Mouse (Mus musculus) liver, embryonic 16.5 days (tissue): Measurements from ENCODE around the gene Best2. TPM values are rescaled to one million over a fixed set of nuclear protein-coding genes. Genes with fewer than 3 reads are reported as not detected.
A peak's percentile ranks its signal among the peaks of the same experiment; 100 is the strongest.

Experiments used
- ATAC-seq: fragments of 200-750 bp; cut with Nextera tagmentation; 2 replicates; pipeline ENCODE4 v1.8.0; 2017; ENCODE audit warnings: low read depth, mild to moderate bottlenecking, moderate number of reproducible peaks, moderate library complexity
- H3K27ac ChIP-seq: fragments of 300-500 bp; sonication (generic); 2 replicates; pipeline ENCODE4 v1.5.1; 2014; ENCODE audit warnings: mild to moderate bottlenecking, low read length
- H3K27me3 ChIP-seq: fragments of 300-500 bp; sonication (generic); 2 replicates; pipeline ENCODE4 v1.6.1; 2014; ENCODE audit warnings: low read depth, low read length, mixed read lengths; ENCODE audit not compliant: control insufficient read depth, insufficient read depth
- H3K36me3 ChIP-seq: fragments of 300-500 bp; sonication (generic); 2 replicates; pipeline ENCODE4 v1.6.1; 2014; ENCODE audit warnings: mild to moderate bottlenecking; ENCODE audit not compliant: control insufficient read depth, insufficient read depth
- H3K4me1 ChIP-seq: fragments of 300-500 bp; sonication (generic); 2 replicates; pipeline ENCODE4 v1.6.1; 2014; ENCODE audit warnings: low read depth, low read length, mixed read lengths; ENCODE audit not compliant: control insufficient read depth
- H3K4me2 ChIP-seq: fragments of 300-500 bp; sonication (generic); 2 replicates; pipeline ENCODE4 v1.6.1; 2014; ENCODE audit warnings: low read depth, low read length, mixed read lengths
- H3K4me3 ChIP-seq: fragments of 300-500 bp; sonication (generic); 2 replicates; pipeline ENCODE4 v1.5.1; 2014; ENCODE audit warnings: low read depth, mild to moderate bottlenecking, low read length
- H3K9ac ChIP-seq: fragments of 300-500 bp; sonication (generic); 2 replicates; pipeline ENCODE4 v1.6.1; 2014; ENCODE audit warnings: low read depth, low read length
- H3K9me3 ChIP-seq: fragments of 300-500 bp; sonication (generic); replicated peaks from 2 replicates; pipeline ENCODE4 v1.6.1; 2016; ENCODE audit warnings: low read length; ENCODE audit not compliant: control insufficient read depth
- WGBS: fragments of 180-500 bp; shearing (Covaris S2); extraction: QIAGEN DNeasy Blood & Tissue Kit; methylation state at CpG from one replicate; pipeline ENCODE4 v1.1.7; 2014; ENCODE audit not compliant: insufficient replicate concordance; 5-methylcytosine and 5-hydroxymethylcytosine counted together
- polyA plus RNA-seq: library from polyadenylated mRNA; unstranded; fragments of >200 nt; fragmentation: Nextera tagmentation; extraction: Ambion mirVana; gene quantifications from 2 replicates; pipeline ENCODE4 v1.2.1, GENCODE M21; 2015

The Best2 gene
- polyA plus RNA-seq, 1 experiment from 2014 or later, result not detected

- Histone ChIP-seq H3K27me3 (no peaks in the 10 kb centered on the region), H3K36me3 (peaks cover 34% of the 10 kb centered on the region), H3K4me2 (peak within 1 kb of the TSS; percentile 93), H3K27ac (peak within 1 kb of the TSS; percentile 94), H3K4me1 (peaks cover 35% of the 10 kb centered on the region), H3K9me3 (no peaks in the 10 kb centered on the region), H3K4me3 (peak within 1 kb of the TSS; percentile 96), H3K9ac (peak within 1 kb of the TSS; percentile 99)
- peak; percentile 83 for ATAC-seq
- WGBS, result under 1% methylated on average over 75 of the region's 75 CpGs
Measured at GRCm38 (mm10) chr8:85026670-85027515, 12.6 kb upstream of the Best2 start, which contains the start of gene Trir. Trir (plus strand) TSS chr8:85026823.

GRCm38 (mm10) chr8:85025098-85025932 is 11.0 kb upstream of the Best2 start, which contains the start of gene Asna1:
Asna1 (minus strand) TSS chr8:85025281.
- Histone ChIP-seq H3K9me3 (no peaks in the 10 kb centered on the region), H3K4me3 (peak within 1 kb of the TSS; percentile 96), H3K4me1 (peaks cover 35% of the 10 kb centered on the region), H3K9ac (peak within 1 kb of the TSS; percentile 66), H3K27me3 (no peaks in the 10 kb centered on the region), H3K36me3 (peaks cover 26% of the 10 kb centered on the region), H3K27ac (peak within 1 kb of the TSS; percentile 94), H3K4me2 (peak within 1 kb of the TSS; percentile 93)
- ATAC-seq, result peak; percentile 83
- 4% methylated on average over 30 of the region's 30 CpGs for WGBS

- ATAC-seq, result no peak
- peaks cover 30% of the 10 kb centered on the region for H3K4me1 ChIP-seq
- H3K36me3 ChIP-seq, result peaks cover 14% of the 10 kb centered on the region
- H3K27me3 ChIP-seq, result no peaks in the 10 kb centered on the region
- peak overlapping the region; percentile 93; the same call in 1 of the 2 replicates for H3K4me2 ChIP-seq
- no peaks in the 10 kb centered on the region for H3K9me3 ChIP-seq
- H3K27ac ChIP-seq, result no peak overlapping the region
- WGBS, result 78% methylated on average over 3 of the region's 3 CpGs
- H3K4me3 ChIP-seq, result peak overlapping the region; percentile 76; the same call in 1 of the 2 replicates
- no peak overlapping the region for H3K9ac ChIP-seq
Measured at GRCm38 (mm10) chr8:85023846-85024245, 9.5 kb upstream of the Best2 start.

GRCm38 (mm10) chr8:85021514-85022055 is 7.3 kb upstream of the Best2 start:
- Histone ChIP-seq H3K4me2 (no peak overlapping the region), H3K4me1 (peaks cover 20% of the 10 kb centered on the region), H3K36me3 (peaks cover 23% of the 10 kb centered on the region), H3K27ac (no peak overlapping the region), H3K9me3 (no peaks in the 10 kb centered on the region), H3K4me3 (no peak overlapping the region), H3K9ac (no peak overlapping the region), H3K27me3 (no peaks in the 10 kb centered on the region)
- WGBS, result 83% methylated on average over 3 of the region's 3 CpGs
- ATAC-seq, result no peak

GRCm38 (mm10) chr8:85017209-85017608 is 2.9 kb upstream of the Best2 start:
- no peak overlapping the region for H3K4me3 ChIP-seq
- H3K4me2 ChIP-seq, result no peak overlapping the region
- WGBS, result 76% methylated on average over 5 of the region's 5 CpGs
- H3K36me3 ChIP-seq, result peaks cover 16% of the 10 kb centered on the region
- H3K9ac ChIP-seq, result no peak overlapping the region
- no peaks in the 10 kb centered on the region for H3K4me1 ChIP-seq
- H3K27ac ChIP-seq, result no peak overlapping the region
- no peak for ATAC-seq
- peaks cover 17% of the 10 kb centered on the region for H3K27me3 ChIP-seq
- no peaks in the 10 kb centered on the region for H3K9me3 ChIP-seq

- WGBS, result 66% methylated on average over 10 of the region's 10 CpGs
- ATAC-seq, result no peak
- no peak overlapping the region for H3K9ac ChIP-seq
- H3K27me3 ChIP-seq, result peaks cover 19% of the 10 kb centered on the region
- H3K9me3 ChIP-seq, result no peaks in the 10 kb centered on the region
- no peak overlapping the region for H3K4me2 ChIP-seq
- H3K27ac ChIP-seq, result no peak overlapping the region
- no peaks in the 10 kb centered on the region for H3K4me1 ChIP-seq
- peaks cover 11% of the 10 kb centered on the region; the same call in 1 of the 2 replicates for H3K36me3 ChIP-seq
- no peak overlapping the region for H3K4me3 ChIP-seq
Measured at GRCm38 (mm10) chr8:85016724-85017123, 2.4 kb upstream of the Best2 start.

- Histone ChIP-seq H3K36me3 (peaks cover 6% of the 10 kb centered on the region; the same call in 1 of the 2 replicates), H3K9me3 (no peaks in the 10 kb centered on the region), H3K4me2 (peak overlapping the region; percentile 41), H3K4me3 (no peak overlapping the region), H3K27ac (no peak overlapping the region), H3K4me1 (no peaks in the 10 kb centered on the region), H3K27me3 (peaks cover 40% of the 10 kb centered on the region), H3K9ac (no peak overlapping the region)
- 3% methylated on average over 25 of the region's 26 CpGs for WGBS
- 0 out of 2 replicates have a peak, but pooled peaks have one; percentile 50 for ATAC-seq
Measured at GRCm38 (mm10) chr8:85013230-85013840, 996 bp downstream of the Best2 start.

- no peak overlapping the region for H3K27ac ChIP-seq
- 12% methylated on average over 28 of the region's 28 CpGs for WGBS
- no peaks in the 10 kb centered on the region for H3K9me3 ChIP-seq
- H3K27me3 ChIP-seq, result peaks cover 44% of the 10 kb centered on the region
- H3K4me3 ChIP-seq, result no peak overlapping the region
- no peak for ATAC-seq
- no peaks in the 10 kb centered on the region for H3K36me3 ChIP-seq
- H3K4me1 ChIP-seq, result no peaks in the 10 kb centered on the region
- H3K4me2 ChIP-seq, result no peak overlapping the region
- H3K9ac ChIP-seq, result no peak overlapping the region
Measured at GRCm38 (mm10) chr8:85011242-85011641, 3.1 kb downstream of the Best2 start.
